Mouse (Mus musculus): ENCODE results near the gene Nol11. TPM values are rescaled to one million over a fixed set of nuclear protein-coding genes. Genes with fewer than 3 reads are reported as not detected.
"Not testable (repeated sequence)": the region's sequence is repeated elsewhere in the genome, so short reads cannot be mapped to it uniquely, and the experiment has no call there.

Gene Nol11
- total RNA-seq, 1 experiment from 2014 or later = 23.7 TPM

DNA sequence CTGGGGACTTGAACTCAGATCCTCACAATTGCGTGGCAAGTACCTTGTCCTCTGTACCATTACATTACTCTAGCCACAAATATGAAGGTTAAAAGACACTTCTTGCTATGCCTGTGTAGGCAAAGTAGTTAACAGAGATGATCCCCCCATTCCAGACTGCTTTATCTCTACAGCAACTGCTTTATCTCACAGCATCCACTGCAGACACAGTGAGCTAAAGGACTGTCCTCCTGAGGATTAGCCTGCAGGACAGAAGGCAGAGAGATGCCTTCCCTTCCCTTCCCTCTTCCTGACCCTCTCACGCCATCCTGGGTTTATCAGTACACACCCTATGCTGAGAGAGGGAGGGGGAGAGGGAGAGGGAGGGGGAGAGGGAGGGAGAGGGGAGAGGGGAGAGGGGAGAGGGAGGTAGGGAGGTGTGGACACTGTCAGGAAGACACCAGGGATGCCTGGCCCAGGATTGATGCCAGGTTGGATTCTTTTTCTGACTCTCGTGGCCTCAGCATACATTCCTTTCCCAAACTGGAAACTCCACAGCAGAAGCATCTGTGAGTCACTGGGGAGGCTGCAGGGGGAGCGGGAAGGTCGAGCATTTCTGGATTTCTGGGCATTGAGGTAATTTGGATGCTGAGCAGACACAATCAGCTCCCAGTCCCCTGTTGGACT is 32.1 kb downstream of the Nol11 start:
- DNase-seq = peak; percentile 19

DNA sequence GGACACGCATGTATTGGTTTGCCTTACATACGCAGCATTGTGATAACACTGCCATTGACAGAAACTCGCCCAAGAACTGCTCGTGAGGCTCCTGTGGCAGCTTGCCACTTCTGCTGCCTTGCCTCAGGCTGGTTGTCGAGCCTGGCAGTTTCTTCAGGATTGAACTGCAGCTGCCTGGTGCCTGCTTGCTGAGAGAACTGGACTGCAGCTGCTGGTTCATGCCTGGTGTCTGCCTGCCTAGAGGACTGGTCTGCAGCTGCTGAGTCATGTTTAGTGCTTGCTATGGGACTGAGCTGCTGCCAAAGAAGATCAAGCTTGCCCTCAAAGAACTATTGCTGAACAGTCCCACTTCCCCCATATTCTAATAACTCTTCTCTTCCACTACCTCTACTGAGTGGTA is 33.9 kb downstream of the Nol11 start:
- DNase-seq = no peak

DNA sequence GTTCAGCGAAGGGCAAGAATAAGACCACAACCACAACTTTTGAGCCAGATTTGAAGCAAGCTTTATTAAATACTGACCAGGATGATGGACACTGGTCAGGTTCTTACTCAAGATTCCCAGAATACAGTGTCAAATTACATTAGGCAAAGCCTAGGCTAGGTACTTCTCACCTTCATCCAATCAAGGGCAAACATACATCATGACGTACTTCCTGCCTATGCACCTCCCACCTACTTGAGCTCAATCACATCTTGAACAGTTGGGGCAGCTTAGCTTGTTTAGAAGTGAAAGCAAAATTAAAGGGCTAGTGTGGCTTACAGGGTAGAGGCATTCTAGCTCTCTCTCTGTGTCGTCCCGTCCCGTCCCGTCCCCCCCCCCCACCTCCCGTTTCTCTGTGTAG is 34.8 kb downstream of the Nol11 start:
- no peak for DNase-seq

DNA sequence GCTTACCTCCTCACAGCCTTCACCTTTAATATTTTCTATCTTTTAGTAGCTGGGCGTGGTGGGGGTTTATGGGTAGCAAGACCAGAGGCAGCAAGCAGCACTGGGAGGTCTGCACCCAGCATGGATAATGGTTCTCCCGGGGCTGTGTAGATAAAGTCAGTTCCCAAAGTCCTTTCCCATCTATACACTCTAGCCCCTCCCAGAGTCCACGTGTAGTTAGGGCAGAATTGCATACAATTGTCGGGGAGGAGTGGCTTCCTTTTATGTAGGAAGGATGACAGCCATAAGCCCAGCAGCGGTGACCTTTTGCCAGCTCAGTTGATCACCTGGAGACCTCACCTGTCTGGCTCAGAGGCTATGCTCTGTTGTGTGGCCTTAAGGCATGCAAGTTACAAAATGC is 35.5 kb downstream of the Nol11 start:
- DNase-seq = no peak

DNA sequence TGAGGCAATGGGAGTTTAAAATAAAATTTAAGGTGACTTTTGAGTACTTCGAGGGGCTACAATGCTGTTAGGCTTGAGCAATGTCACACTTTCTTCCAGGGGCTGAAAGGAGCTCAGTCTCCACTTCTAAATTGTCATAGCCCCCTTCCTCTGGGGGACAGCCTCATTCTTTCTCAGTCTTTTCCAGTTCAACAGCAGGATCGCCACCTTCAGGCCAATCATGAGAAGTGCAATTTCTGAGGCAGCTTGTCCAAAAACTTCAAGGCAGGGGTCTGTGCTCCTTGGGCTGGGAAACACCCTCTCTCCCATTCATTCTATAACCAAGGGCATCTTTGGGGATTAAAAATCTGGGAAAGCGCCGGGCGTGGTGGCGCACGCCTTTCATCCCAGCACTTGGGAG is 37.4 kb downstream of the Nol11 start:
- peak; percentile 34 for DNase-seq

DNA sequence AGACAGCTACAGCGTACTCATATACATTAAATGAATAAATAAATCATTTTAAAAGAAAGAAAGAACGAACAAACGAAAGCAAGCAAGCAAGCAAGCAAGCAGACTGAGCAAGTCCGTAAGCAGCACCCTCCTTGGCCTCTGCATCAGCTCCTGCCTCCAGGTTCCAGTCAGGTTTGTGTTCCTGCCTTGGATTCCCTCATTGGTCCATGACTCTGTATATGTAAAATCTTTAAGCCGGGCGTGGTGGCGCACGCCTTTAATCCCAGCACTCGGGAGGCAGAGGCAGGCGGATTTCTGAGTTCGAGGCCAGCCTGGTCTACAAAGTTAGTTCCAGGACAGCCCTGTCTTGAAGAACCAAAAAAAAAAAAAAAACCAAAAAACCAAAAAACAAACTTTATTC is 45.2 kb downstream of the Nol11 start:
- DNase-seq = not testable (repeated sequence)

DNA sequence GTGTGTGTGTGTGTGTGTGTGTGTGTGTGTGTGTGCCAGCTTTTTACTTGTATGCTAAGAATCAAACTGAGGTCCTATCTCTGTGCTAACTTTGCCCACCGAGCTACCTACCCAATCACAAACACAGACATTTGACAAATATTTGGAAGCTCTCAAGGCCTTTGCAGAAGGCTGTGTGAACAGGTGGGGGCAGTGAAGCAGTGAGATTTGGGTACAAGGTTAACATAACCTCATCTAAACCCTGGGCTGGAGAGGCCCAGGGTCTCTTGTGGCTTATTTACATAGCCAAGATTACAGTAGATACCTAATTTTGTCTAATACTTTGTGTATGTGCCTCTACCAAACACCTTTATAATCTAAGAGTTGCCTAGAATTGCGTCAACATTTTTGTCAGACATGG is 46.8 kb downstream of the Nol11 start:
- no peak for DNase-seq

DNA sequence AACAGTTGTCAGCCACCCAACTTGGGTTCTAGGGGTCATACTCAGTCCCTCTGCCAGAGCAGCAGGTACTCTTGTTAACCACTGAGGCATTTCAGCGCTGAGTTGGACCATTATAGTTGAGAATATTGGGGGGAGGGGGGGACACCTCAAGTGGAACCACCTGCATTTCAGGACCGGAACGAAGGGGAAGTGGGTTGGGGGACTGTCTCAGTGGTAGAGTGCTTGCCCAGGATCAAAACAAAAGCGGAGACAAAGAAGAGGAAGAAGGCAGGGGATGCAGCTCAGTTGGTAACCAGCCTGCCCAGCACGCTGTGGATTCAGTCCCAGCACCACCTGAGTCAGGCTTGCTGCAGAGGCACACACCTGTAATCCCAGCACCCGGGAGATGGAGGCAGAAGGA is 48.4 kb downstream of the Nol11 start:
- DNase-seq = no peak

DNA sequence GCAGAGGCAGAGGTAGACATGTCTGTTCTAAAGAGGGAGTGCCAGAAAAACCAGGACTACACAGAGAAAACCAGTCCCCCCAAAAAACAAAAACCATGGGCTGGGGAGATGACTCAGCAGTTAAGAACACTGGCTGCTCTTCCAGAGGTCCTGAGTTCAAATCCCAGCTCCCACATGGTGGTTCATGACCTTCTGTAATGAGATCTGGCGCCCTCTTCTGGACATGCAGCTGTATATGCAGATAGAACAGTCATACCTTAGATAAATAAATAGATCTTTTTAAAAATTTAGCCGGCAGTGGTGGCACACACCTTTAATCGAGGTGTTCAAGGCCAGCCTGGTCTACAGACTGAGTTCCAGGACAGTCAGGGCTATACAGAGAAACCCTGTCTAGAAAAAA is 50.5 kb downstream of the Nol11 start:
- peak; percentile 48 for DNase-seq

DNA sequence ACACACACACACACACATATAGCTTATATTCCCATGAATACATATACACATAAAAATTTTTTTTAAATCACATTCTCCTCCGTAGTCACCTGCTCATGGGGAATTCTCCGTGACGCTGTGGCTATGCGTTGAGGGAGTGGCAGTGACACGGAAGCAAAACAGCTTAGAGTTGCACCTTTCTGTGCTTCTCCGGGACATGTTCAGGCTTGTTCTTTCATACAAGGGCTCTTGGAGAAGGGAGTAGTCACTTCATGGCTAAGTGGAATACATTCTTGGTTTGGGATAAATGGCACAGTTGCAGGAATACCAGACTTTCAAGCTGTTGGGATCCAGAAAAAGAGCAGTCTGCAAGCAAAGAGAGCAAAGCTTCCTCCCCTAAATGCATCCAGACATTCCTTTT is 51.6 kb downstream of the Nol11 start:
- DNase-seq = no peak

DNA sequence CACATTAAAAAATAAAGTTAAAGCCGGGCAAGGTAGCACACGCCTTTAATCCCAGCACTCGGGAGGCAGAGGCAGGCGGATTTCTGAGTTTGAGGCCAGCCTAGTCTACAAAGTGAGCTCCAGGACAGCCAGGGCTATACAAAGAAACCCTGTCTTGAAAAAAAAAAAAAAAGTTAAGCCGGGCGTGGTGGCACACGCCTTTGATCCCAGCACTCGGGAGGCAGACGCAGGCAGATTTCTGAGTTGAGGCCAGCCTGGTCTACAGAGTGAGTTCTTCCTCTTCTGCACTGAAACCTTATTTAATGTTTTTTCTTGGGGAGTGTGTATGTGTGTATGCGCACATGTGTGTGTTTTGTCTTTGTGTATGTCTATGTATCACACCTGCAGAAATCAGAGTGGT is 52.7 kb downstream of the Nol11 start:
- DNase-seq = not testable (repeated sequence)

DNA sequence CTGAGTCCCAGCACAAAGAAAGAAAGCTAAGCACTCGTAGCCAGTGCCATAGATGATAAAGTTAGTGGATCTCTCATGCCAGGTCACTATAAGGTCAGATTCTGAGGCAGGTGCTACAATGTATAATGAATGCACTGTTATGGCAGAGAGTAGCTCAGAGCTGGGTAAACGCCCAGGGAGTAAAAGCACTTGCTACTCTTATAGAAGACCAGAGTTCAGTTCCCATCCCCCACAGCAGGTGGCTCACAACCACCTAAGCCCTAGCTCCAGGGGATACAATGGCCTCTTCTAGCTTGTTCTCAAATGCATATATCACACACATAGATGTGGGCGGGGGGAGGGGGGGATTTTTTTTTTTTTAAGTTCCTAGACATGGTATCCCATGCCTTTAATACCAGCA is 53.4 kb downstream of the Nol11 start:
- no peak for DNase-seq

DNA sequence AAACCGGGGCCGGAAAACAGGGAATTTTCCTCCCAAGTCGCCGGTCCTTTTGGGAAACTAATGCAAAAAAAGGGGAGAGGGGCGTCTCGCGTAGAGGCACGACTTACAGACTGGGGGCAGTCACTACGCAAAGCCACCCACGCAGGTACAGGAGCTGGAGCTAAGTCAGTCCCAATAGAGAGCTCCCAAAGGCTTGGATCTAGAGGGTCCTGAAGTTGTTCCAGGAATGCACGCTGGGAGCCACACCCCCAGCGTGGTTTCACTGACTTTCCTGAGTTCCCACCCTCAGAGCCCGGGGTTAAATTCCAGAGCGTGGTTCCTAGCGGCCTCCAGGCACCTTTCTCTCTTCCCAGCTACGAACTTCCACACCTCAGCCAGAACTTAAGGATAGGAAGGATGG is 56.8 kb downstream of the Nol11 start:
- no peak for DNase-seq

DNA sequence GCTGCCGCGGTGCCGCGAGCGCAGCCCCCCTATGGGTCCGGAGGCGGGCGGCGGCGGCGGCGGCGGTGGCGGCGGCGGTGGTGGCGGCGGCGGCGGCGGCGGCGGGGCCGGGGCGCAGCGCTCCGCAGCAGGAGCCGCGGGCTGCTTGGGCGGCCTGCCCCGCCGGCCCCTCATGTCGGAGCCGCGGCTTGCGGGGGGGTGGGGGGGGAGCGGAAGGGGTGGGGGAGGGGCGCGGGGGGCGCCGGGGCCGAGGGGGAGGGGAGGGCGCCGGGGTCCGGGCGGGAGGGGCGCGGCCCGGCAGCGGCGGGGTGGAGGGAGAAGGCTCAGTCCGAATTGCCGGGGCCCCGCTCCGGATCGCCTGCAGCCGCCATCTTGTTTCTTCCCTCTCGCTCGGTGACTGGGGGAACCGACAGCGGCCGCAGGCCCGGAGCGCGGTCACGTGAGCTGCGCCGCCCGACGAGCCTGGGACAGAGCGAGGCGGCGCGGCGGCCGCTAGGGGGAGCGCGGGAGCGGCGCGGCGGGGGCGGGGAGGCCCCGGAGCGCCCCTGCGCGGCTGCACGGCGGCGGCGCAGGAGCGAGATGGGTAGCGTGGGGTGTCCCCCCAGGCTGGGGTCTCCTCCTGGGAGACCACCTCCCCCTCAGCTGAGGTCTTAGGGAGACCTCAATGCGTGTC is 57.3 kb downstream of the Nol11 start, which contains the start of gene Bptf:
Gene Bptf (minus strand): TSS at position 379 of the 673 bp plus-strand sequence.
- DNase-seq = peak; percentile 95

DNA sequence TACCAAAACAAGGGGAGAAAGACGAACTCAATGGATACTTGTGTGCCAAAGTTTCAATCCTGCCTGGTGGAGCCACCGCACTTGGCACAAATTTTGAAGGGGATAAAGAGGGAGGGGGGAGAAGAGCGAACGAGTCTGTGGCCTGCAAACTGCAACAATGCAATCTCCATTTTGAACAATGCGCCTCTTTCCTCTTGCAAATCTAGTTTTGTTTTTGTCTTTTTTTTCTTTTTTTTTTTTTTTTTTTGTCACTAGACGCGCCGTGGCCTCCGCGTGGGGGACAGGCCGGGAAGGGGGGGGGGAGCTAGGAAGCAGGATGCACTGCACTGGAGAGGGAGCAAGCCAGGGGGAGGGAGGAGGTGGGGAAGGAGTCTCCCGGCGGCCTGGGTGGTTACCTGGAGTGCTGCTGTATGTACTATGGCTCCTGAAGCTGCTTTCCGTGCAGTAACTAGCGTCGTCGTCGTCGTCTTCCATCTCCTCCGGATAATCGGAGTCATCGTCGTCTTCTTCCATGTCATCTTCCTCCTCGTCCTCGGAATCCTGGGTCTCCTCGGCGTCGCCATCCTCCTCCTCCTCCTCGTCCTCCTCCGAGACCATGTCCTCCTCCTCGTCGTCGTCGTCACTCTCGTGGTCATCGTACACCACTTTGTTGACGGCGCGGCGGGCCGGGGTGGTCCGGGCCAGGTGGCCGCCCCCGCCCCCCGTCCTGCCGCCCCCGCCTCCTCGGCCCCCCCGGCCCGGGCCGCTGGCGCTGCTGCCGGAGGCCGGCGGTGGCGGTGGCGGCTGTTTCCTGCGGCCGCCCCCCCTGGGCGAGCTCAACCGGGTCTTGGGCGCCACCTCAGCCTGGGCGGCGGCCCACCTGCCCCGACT is 58.1 kb downstream of the Nol11 start:
- DNase-seq = peak; percentile 83

DNA sequence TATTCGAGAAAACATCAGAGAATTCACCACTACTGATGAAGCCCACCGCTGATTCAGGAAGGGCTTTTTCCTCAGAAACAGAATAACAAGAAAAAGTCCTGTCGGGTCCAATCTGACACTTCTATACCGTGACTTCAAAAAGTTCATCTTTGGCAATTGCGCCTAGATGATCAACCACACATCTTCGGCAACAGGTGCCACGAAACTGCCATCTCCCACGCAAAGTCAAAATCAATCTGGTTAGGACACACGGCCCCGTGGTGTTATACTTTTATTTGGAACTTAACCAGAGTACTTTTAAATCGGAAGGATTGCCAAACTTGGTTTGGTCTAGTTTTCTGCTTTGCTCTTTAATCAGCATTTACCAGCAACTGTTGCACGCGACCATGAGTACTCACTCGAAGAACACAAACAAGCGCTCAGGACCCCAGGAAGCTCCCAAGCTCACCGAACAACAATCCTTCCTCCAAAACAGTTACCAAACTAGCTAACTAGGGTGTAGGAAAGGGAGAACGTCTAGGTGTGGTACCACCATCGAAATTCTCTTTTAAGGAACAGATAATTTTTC is 58.9 kb downstream of the Nol11 start:
- DNase-seq = no peak

DNA sequence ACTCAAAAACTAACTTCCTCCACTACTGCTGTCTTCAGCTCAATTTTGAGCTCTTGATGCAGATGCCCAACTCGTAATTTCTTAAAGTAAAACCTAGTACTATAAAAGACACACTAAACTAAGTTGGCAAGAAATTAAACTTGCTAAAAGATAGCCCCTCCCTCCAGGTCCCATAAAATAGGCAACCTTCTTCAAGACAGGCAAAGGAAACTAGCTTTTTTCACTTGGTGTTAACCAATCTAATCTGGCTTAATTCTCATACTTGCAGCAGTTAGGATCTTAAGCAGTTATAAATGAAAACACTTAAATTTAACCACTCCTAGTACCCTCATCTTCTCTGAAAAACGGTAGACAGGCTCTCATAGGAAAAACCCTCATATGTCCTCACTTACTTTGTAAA is 59.5 kb downstream of the Nol11 start:
- DNase-seq = no peak

DNA sequence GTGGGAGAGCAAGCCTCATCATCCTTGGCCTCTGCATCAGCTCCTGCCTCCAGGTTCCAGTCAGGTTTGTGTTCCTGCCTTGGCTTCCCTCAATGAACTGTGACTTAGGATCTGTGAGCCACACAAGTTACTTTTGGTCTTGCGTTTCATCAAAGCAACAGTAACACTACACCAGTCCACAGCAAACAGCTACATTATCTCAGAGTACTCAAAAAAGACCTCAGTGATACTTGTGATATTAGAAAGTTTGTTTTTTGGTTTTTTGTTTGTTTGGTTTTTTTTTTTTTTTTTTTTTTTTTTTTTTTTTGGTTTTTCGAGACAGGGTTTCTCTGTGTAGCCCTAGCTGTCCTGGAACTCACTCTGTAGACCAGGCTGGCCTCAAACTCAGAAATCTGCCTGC is 62.5 kb downstream of the Nol11 start:
- not testable (repeated sequence) for DNase-seq

DNA sequence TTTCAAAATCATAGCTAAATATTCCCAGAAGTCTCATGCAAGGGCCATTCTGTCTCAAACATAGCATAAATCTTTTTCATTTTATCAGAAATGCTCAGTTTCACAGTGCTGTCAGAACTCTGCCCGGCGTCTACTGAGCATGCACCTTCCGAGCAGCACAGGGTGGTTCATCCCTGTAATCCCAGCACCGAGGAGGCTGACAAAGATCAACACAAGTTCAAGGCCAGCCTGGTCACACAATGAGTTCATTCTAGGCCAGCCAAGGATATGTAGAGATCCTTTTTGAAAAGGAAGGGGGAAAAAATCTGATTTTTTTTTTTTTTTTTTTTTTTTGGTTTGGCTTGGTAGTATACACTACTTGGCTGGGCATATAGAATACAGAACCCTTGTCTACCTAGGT is 64.2 kb downstream of the Nol11 start:
- DNase-seq = peak; percentile 29

DNA sequence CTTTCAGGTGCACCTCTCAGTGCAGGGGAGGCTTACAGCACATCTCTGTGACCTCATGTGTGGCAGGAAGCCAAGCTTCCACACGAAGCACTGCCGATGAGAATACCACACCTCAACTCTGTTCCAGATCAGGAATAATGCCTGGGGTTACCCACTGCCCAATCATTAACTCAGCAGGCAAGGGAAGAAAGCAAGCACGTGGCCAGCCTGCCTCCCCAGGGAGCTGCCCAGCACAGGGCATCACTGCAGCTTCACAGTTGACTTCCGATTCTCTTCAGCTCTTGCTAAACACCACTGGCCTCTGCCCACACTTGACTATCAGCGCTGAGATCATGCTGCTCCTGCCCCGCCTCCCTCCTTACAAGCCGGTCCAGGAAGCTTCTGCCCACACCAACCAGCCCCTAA is 64.9 kb downstream of the Nol11 start:
- peak; percentile 82 for DNase-seq

DNA sequence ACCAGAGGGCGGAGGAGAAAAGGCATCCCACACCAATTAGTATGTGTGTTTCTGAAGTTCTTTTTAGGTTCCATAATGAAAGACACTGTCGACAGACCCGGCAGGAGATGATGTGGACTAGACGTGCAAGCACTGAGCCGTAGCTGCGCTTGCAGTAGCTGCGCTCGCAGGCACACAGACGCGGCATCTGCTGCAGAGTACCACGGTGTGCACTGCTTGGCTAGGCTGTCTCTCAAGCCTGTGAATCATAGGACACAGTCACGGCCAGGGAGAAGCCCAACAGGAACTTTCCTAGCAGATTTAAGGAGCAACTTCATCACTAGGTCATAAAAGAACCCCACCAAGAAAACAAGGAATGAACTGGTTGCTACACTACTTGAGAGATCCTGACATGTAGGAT is 71.4 kb downstream of the Nol11 start:
- no peak for DNase-seq

Data from adrenal gland, postnatal 14 days (tissue).